Mouse (Mus musculus) MN1 (cell line): ENCODE data around the gene Dchs2.

Experiments used
- DNase-seq: peaks from one replicate; pipeline ENCODE4 v3.0.0-alpha.2; 2016; ENCODE audit warnings: low spot score

The Dchs2 gene

GRCm38 (mm10) chr3:83155600-83155999 lies 27.9 kb downstream of the Dchs2 start:
- no peak for DNase-seq

GRCm38 (mm10) chr3:83156165-83156564 lies 28.4 kb downstream of the Dchs2 start:
- DNase-seq = no peak

- no peak for DNase-seq
These were observed 33.9 kb downstream of the Dchs2 start for GRCm38 (mm10) chr3:83161542-83162231.

GRCm38 (mm10) chr3:83163676-83164075 lies 35.9 kb downstream of the Dchs2 start:
- no peak for DNase-seq

- DNase-seq = no peak
These were observed 57.8 kb downstream of the Dchs2 start for GRCm38 (mm10) chr3:83185527-83185926.

- no peak for DNase-seq
These were observed 63.5 kb downstream of the Dchs2 start for GRCm38 (mm10) chr3:83191271-83191670.

GRCm38 (mm10) chr3:83192401-83192800 lies 64.7 kb downstream of the Dchs2 start:
- DNase-seq = no peak

GRCm38 (mm10) chr3:83194911-83195310 lies 67.2 kb downstream of the Dchs2 start:
- DNase-seq = no peak

- no peak for DNase-seq
These were observed 73.7 kb downstream of the Dchs2 start for GRCm38 (mm10) chr3:83201286-83201980.

- no peak for DNase-seq
These were observed 77.4 kb downstream of the Dchs2 start for GRCm38 (mm10) chr3:83205073-83205668.

- no peak for DNase-seq
These were observed 81.9 kb downstream of the Dchs2 start for GRCm38 (mm10) chr3:83209646-83210045.

GRCm38 (mm10) chr3:83210210-83210609 lies 82.5 kb downstream of the Dchs2 start:
- DNase-seq = no peak

- no peak for DNase-seq
These were observed 84.2 kb downstream of the Dchs2 start for GRCm38 (mm10) chr3:83211939-83212338.

- no peak for DNase-seq
These were observed 84.8 kb downstream of the Dchs2 start for GRCm38 (mm10) chr3:83212578-83212977.

- no peak for DNase-seq
These were observed 90.3 kb downstream of the Dchs2 start for GRCm38 (mm10) chr3:83218059-83218458.

GRCm38 (mm10) chr3:83220101-83220500 lies 92.4 kb downstream of the Dchs2 start:
- DNase-seq = no peak

GRCm38 (mm10) chr3:83222125-83222524 lies 94.4 kb downstream of the Dchs2 start:
- no peak for DNase-seq

GRCm38 (mm10) chr3:83228383-83228782 lies 100.6 kb downstream of the Dchs2 start:
- no peak for DNase-seq

- no peak for DNase-seq
These were observed 102.6 kb downstream of the Dchs2 start for GRCm38 (mm10) chr3:83230326-83230725.

- no peak for DNase-seq
These were observed 106.7 kb downstream of the Dchs2 start for GRCm38 (mm10) chr3:83234457-83234856.

- DNase-seq = no peak
These were observed 107.3 kb downstream of the Dchs2 start for GRCm38 (mm10) chr3:83235061-83235460.

- DNase-seq = no peak
These were observed 118.8 kb downstream of the Dchs2 start for GRCm38 (mm10) chr3:83246536-83246935.

- DNase-seq = no peak
These were observed 122.3 kb downstream of the Dchs2 start for GRCm38 (mm10) chr3:83250001-83250545.
